Mouse (Mus musculus): ENCODE measurements around the gene 1700029F12Rik. TPM values are rescaled to one million over a fixed set of nuclear protein-coding genes. Genes with fewer than 3 reads are reported as not detected.

1700029F12Rik gene
- total RNA-seq, 2 experiments from 2014 or later: not detected

- no peak for ATAC-seq (replicated peaks; ENCODE audit: poor library complexity, severe bottlenecking)
Measured at GRCm38 (mm10) chr13:96980561-96980960, 53.6 kb downstream of the 1700029F12Rik start.

GRCm38 (mm10) chr13:96976986-96977595, 57.1 kb downstream of the 1700029F12Rik start:
- ATAC-seq (replicated peaks; ENCODE audit: poor library complexity, severe bottlenecking): no peak

GRCm38 (mm10) chr13:96973318-96973717, 60.8 kb downstream of the 1700029F12Rik start:
- no peak for ATAC-seq (replicated peaks; ENCODE audit: poor library complexity, severe bottlenecking)

Other genes with a start within 250 kb of the 1700029F12Rik start
- gene Gcnt4, start 109.7 kb downstream of the 1700029F12Rik start, total RNA-seq (2014; fragmentation: Nextera tagmentation): 0.69 and 1.1 TPM in 2 replicates
- 0.65 and 0.88 TPM in 2 replicates for gene Gcnt4, start 109.7 kb downstream of the 1700029F12Rik start, total RNA-seq (2017)
- not detected in 2 replicates for gene Fam169a, start 32.9 kb upstream of the 1700029F12Rik start, total RNA-seq (2014; fragmentation: Nextera tagmentation)
- 0.47 and 0.88 TPM in 2 replicates for gene Fam169a, start 32.9 kb upstream of the 1700029F12Rik start, total RNA-seq (2017)
- 0.47 and 5.7 TPM in 2 replicates for gene Gm6169, start 64.9 kb upstream of the 1700029F12Rik start, total RNA-seq (2014; fragmentation: Nextera tagmentation)
- gene Gm6169, start 64.9 kb upstream of the 1700029F12Rik start, total RNA-seq (2017): 1.4 TPM in 1 of 2 replicates, not detected in the other
- gene Gfm2, start 103.6 kb upstream of the 1700029F12Rik start, total RNA-seq (2014; fragmentation: Nextera tagmentation): 24.2 and 25.0 TPM in 2 replicates
- 27.9 and 38.1 TPM in 2 replicates for gene Gfm2, start 103.6 kb upstream of the 1700029F12Rik start, total RNA-seq (2017)
- gene Nsa2, start 103.6 kb upstream of the 1700029F12Rik start, total RNA-seq (2014; fragmentation: Nextera tagmentation): 192 and 208 TPM in 2 replicates
- 335 and 341 TPM in 2 replicates for gene Nsa2, start 103.6 kb upstream of the 1700029F12Rik start, total RNA-seq (2017)
- 27.7 and 33.3 TPM in 2 replicates for gene Hexb, start 164.0 kb upstream of the 1700029F12Rik start, total RNA-seq (2014; fragmentation: Nextera tagmentation)
- gene Hexb, start 164.0 kb upstream of the 1700029F12Rik start, total RNA-seq (2017): 31.8 and 32.1 TPM in 2 replicates
- gene Enc1, start 206.7 kb upstream of the 1700029F12Rik start, total RNA-seq (2014; fragmentation: Nextera tagmentation): 1.3 and 3.8 TPM in 2 replicates
- gene Enc1, start 206.7 kb upstream of the 1700029F12Rik start, total RNA-seq (2017): 2.4 and 2.5 TPM in 2 replicates